Mouse (Mus musculus) MEL (cell line): ENCODE measurements around the gene Mrpl39. TPM values are rescaled to one million over a fixed set of nuclear protein-coding genes. Genes with fewer than 3 reads are reported as not detected.

Experiments
- DNase-seq: peaks from one replicate; pipeline ENCODE4 v3.0.0; 2011; ENCODE audit warnings: low read depth, low spot score
- H3K27ac ChIP-seq: 2 replicates; pipeline ENCODE4 v1.5.1; 2012; ENCODE audit warnings: low read depth, mild to moderate bottlenecking, control low read depth, low read length, moderate library complexity; ENCODE audit not compliant: control insufficient read depth
- H3K27me3 ChIP-seq, 2 experiments: fragments of 150-350 bp in 1 of 2; sonication (generic) in 1 of 2; 2 replicates each; pipeline ENCODE4 v1.6.1; 2012; ENCODE audit warnings: low read length in 2 of 2, mild to moderate bottlenecking in 2 of 2, improper control_type of control experiment in 1 of 2, moderate library complexity in 1 of 2; ENCODE audit not compliant: insufficient read depth in 2 of 2, control insufficient read depth in 1 of 2
- H3K36me3 ChIP-seq, 2 experiments: 2 replicates each; pipeline ENCODE4 v1.6.1; 2012 to 2014; ENCODE audit warnings: low read length in 2 of 2, improper control_type of control experiment in 1 of 2, inconsistent platforms in 1 of 2, mild to moderate bottlenecking in 1 of 2; ENCODE audit not compliant: insufficient read depth in 2 of 2, control insufficient read depth in 1 of 2
- H3K4me1 ChIP-seq, 2 experiments: fragments of 150-350 bp in 1 of 2; sonication (generic) in 1 of 2; 2 replicates each; pipeline ENCODE4 v1.6.1; 2012; ENCODE audit warnings: low read length in 2 of 2, improper control_type of control experiment in 1 of 2, mild to moderate bottlenecking in 1 of 2; ENCODE audit not compliant: insufficient read depth in 2 of 2, control insufficient read depth in 1 of 2
- H3K4me3 ChIP-seq, 2 experiments: fragments of 150-350 bp in 1 of 2; sonication (generic) in 1 of 2; 2 replicates each; pipeline ENCODE4 v1.5.1; 2012; ENCODE audit warnings: low read depth in 2 of 2, low read length in 2 of 2, mild to moderate bottlenecking in 2 of 2, moderate library complexity in 2 of 2, control low read depth in 1 of 2, improper control_type of control experiment in 1 of 2; ENCODE audit not compliant: control insufficient read depth in 1 of 2, insufficient read depth in 1 of 2
- H3K79me2 ChIP-seq: 2 replicates; pipeline ENCODE4 v1.6.1; 2012; ENCODE audit warnings: mild to moderate bottlenecking, low read length, moderate library complexity; ENCODE audit not compliant: control insufficient read depth, poor library complexity, insufficient read depth
- H3K9ac ChIP-seq: 2 replicates; pipeline ENCODE4 v1.6.1; 2012; ENCODE audit warnings: low read depth, mild to moderate bottlenecking, control low read depth, low read length, moderate library complexity; ENCODE audit not compliant: control insufficient read depth, poor library complexity, severe bottlenecking
- H3K9me3 ChIP-seq: fragments of 150-350 bp; sonication (generic); replicated peaks from 2 replicates; pipeline ENCODE4 v1.6.1; 2012; ENCODE audit warnings: mild to moderate bottlenecking, low read length, improper control_type of control experiment, moderate library complexity; ENCODE audit not compliant: insufficient read depth
- BHLHE40 ChIP-seq: IDR thresholded peaks from 2 replicates; pipeline ENCODE4 v1.6.1; 2012; ENCODE audit warnings: low read depth, mild to moderate bottlenecking, inconsistent platforms, low read length, improper control_type of control experiment, borderline replicate concordance
- E2F4 ChIP-seq: IDR thresholded peaks from 2 replicates; pipeline ENCODE4 v1.6.1; 2011; ENCODE audit warnings: low read depth, low read length, improper control_type of control experiment, borderline replicate concordance
- ELF1 ChIP-seq: IDR thresholded peaks from 2 replicates; pipeline ENCODE4 v1.6.1; 2014; ENCODE audit warnings: low read depth, mild to moderate bottlenecking, inconsistent platforms, low read length, improper control_type of control experiment, moderate library complexity
- EP300 ChIP-seq, 2 experiments: IDR thresholded peaks; 2 replicates each; pipeline ENCODE4 v1.6.1; 2011; ENCODE audit warnings: improper control_type of control experiment in 2 of 2, low read length in 2 of 2, low read depth in 1 of 2, mild to moderate bottlenecking in 1 of 2
- ETS1 ChIP-seq: IDR thresholded peaks from 2 replicates; pipeline ENCODE4 v1.6.1; 2012; ENCODE audit warnings: low read depth, mild to moderate bottlenecking, inconsistent platforms, low read length, improper control_type of control experiment, moderate library complexity
- JUND ChIP-seq: IDR thresholded peaks from 2 replicates; pipeline ENCODE4 v1.6.1; 2011; ENCODE audit warnings: low read depth, mild to moderate bottlenecking, improper control_type of control experiment, low read length
- MAFK ChIP-seq: IDR thresholded peaks from 2 replicates; pipeline ENCODE4 v1.6.1; 2011; ENCODE audit warnings: low read depth, mild to moderate bottlenecking, low read length, improper control_type of control experiment, borderline replicate concordance
- MEF2A ChIP-seq: IDR thresholded peaks from 2 replicates; pipeline ENCODE4 v1.6.1; 2014; ENCODE audit warnings: low read depth, mild to moderate bottlenecking, inconsistent platforms, low read length, improper control_type of control experiment; ENCODE audit not compliant: poor library complexity, insufficient replicate concordance, severe bottlenecking; ENCODE audit errors: extremely low read depth
- MYC ChIP-seq: IDR thresholded peaks from 2 replicates; pipeline ENCODE4 v1.6.1; 2011; ENCODE audit warnings: low read depth, mild to moderate bottlenecking, low read length, improper control_type of control experiment, moderate library complexity
- NELFE ChIP-seq: IDR thresholded peaks from 2 replicates; pipeline ENCODE4 v1.6.1; 2011; ENCODE audit warnings: low read depth, low read length, improper control_type of control experiment
- POLR2A ChIP-seq, 2 experiments: IDR thresholded peaks; 2 replicates each; pipeline ENCODE4 v1.6.1; 2011 to 2012; ENCODE audit warnings: low read length in 2 of 2, mild to moderate bottlenecking in 2 of 2, control low read depth in 1 of 2, improper control_type of control experiment in 1 of 2, low read depth in 1 of 2, moderate library complexity in 1 of 2; ENCODE audit not compliant: control insufficient read depth in 1 of 2, insufficient read depth in 1 of 2, poor library complexity in 1 of 2
- POLR2AphosphoS2 ChIP-seq: IDR thresholded peaks from 2 replicates; pipeline ENCODE4 v1.6.1; 2011; ENCODE audit warnings: low read length, improper control_type of control experiment
- POLR2AphosphoS5 ChIP-seq: IDR thresholded peaks from 2 replicates; pipeline ENCODE4 v1.6.1; 2012; ENCODE audit warnings: low read depth, borderline replicate concordance, mild to moderate bottlenecking, inconsistent platforms, low read length, moderate library complexity, mixed read lengths
- USF1 ChIP-seq: IDR thresholded peaks from 2 replicates; pipeline ENCODE4 v1.6.1; 2014; ENCODE audit warnings: low read depth, mild to moderate bottlenecking, inconsistent platforms, low read length, improper control_type of control experiment, moderate library complexity
- ZC3H11A ChIP-seq: IDR thresholded peaks from 2 replicates; pipeline ENCODE4 v1.6.1; 2012; ENCODE audit warnings: low read depth, mild to moderate bottlenecking, inconsistent platforms, low read length, improper control_type of control experiment
- ZKSCAN1 ChIP-seq: IDR thresholded peaks from 2 replicates; pipeline ENCODE4 v1.6.1; 2012; ENCODE audit warnings: low read depth, mild to moderate bottlenecking, inconsistent platforms, low read length, improper control_type of control experiment, moderate library complexity
- ZMIZ1 ChIP-seq: IDR thresholded peaks from 2 replicates; pipeline ENCODE4 v1.6.1; 2012; ENCODE audit warnings: low read depth, mild to moderate bottlenecking, inconsistent platforms, low read length, improper control_type of control experiment, moderate library complexity
- polyA plus RNA-seq, 2 experiments: library from polyadenylated mRNA; stranded (reverse) in 1 of 2; unstranded in 1 of 2; fragments of >175 nt in 1 of 2; fragments of >200 nt in 1 of 2; gene quantifications; 2 replicates each; pipeline versions ENCODE4 v1.2.1 to v1.2.4; 2012; ENCODE audit warnings: low replicate concordance in 2 of 2, low read depth in 1 of 2; ENCODE audit not compliant: insufficient read length in 2 of 2, insufficient read depth in 1 of 2, missing spikeins in 1 of 2
- total RNA-seq: library from RNA; depleted of rRNA; stranded (reverse); fragments of 300-350 nt; gene quantifications from 2 replicates; pipeline ENCODE4 v1.2.3, GENCODE M21; 2012

Gene Mrpl39
- total and polyA plus RNA-seq, 3 experiments: 48.3 to 50.9 TPM; not detected in 1

DNA sequence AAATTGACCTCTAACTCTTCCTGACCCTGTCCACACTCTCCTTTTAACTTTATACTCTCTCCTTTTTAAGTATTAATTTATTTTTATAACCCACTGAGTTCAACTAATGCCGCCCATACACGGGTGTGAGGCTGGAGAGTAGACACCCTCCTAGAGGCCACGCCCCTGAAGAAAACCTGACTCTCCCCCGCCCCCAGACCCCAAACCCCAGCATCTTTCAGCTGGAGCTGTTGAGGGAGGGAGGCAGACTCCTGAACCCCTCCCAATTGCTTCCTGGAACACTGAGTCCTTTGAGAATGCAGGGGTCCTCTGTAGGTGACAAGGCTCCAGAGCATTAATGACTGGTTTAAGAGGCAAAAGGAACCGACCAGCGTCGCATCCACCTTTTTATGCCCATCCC is 49.4 kb upstream of the Mrpl39 start:
- Histone ChIP-seq H3K27ac (no peak overlapping the region), H3K4me3 (no peak overlapping the region), H3K9me3 (no peaks in the 10 kb centered on the region)

GRCm38 (mm10) chr16:84783279-84783678 is 47.7 kb upstream of the Mrpl39 start:
- Histone ChIP-seq H3K79me2 (no peaks in the 10 kb centered on the region), H3K36me3 (no peaks in the 10 kb centered on the region), H3K4me1 (no peaks in the 10 kb centered on the region), H3K9me3 (no peaks in the 10 kb centered on the region), H3K9ac (no peak overlapping the region), H3K27me3 (no peaks in the 10 kb centered on the region; a peak in 1 of 4 replicates), H3K4me3 (no peak overlapping the region), H3K27ac (no peak overlapping the region)
- TF ChIP-seq POLR2AphosphoS5 (no peak), ZC3H11A (no peak), MAFK (no peak), POLR2A (IDR thresholded peaks at IDR 0.05; ENCODE audit: control insufficient read depth in 1 of 2, insufficient read depth in 1 of 2, low read depth in 1 of 2, low read length in 2 of 2, poor library complexity in 1 of 2) (no peak), E2F4 (no peak), ZKSCAN1 (no peak), BHLHE40 (no peak), EP300 (IDR thresholded peaks at IDR 0.05; ENCODE audit: low read depth in 1 of 2, low read length in 2 of 2) (no peak), USF1 (no peak), POLR2AphosphoS2 (no peak), MYC (no peak), NELFE (no peak), ZMIZ1 (no peak)
- no peak for DNase-seq

More for the DNA sequence above, 49.4 kb upstream of the Mrpl39 start:
- Histone ChIP-seq H3K4me1 (no peaks in the 10 kb centered on the region), H3K9ac (no peak overlapping the region), H3K79me2 (no peaks in the 10 kb centered on the region), H3K27me3 (no peaks in the 10 kb centered on the region; a peak in 1 of 4 replicates), H3K36me3 (no peaks in the 10 kb centered on the region)
- TF ChIP-seq JUND: no peak
- no peak for TF ChIP-seq MEF2A
- TF ChIP-seq E2F4: no peak
- no peak for TF ChIP-seq ETS1
- TF ChIP-seq ELF1: no peak
- DNase-seq: no peak
